In the genomic region with DNA sequence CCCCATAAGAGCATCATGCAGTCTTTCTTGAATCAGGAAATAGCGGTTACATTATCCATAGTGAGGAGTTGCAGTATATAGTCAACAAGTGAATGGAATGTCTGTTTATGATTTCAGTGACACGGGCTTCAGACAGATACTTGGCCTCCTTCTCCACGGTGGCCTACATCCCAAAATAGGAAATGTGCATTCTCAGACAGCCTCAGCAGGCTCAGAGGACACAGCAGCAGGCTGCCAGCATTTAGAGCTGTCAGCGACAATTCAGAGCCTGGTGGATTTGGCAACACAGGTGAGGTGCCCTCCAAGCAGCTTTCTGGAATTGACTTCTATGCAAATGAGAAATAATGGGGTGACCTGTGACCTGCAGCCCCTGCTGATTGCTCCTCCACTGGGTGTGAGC, we compare ENCODE assay signal across 19 mouse cellular contexts.
A peak's percentile ranks its signal among the peaks of the same experiment; 100 is the strongest.
DNase-seq lines count a peak whose midpoint lies in the region; ATAC-seq and TF ChIP-seq lines count a peak whose summit lies in the region.
"Had no signal": no experiment of that assay in that cellular context is flagged by ENCODE, and none has a peak within 500 bp of the region (broad histone marks: within the 10 kb centered on the region; RNA-seq: fewer than 3 reads in every experiment).

No protein-coding gene starts in this region.

- peaks cover 62% of the 10 kb centered on the region for H3K36me3 ChIP-seq in embryonic facial prominence, embryonic 14.5 days (ENCODE audit: control insufficient read depth, insufficient read depth, low read length)
- H3K36me3 ChIP-seq in embryonic facial prominence, embryonic 10.5 days (replicated peaks), result peaks cover 93% of the 10 kb centered on the region
- peaks cover 5% of the 10 kb centered on the region; the same call in 1 of the 2 replicates for H3K36me3 ChIP-seq in heart, embryonic 14.5 days (ENCODE audit: control insufficient read depth, insufficient read depth, low read length)
- H3K36me3 ChIP-seq in lung, embryonic 16.5 days (ENCODE audit: control insufficient read depth, insufficient read depth, low read length), result peaks cover 4% of the 10 kb centered on the region
- H3K36me3 ChIP-seq in heart, postnatal 0 days (replicated peaks; ENCODE audit: control insufficient read depth, insufficient read depth, low read length), result no peaks in the 10 kb centered on the region

- H3K4me1 ChIP-seq in embryonic facial prominence, embryonic 14.5 days (ENCODE audit: control insufficient read depth, insufficient read depth, low read length), result no peaks in the 10 kb centered on the region
- H3K4me1 ChIP-seq in embryonic facial prominence, embryonic 10.5 days, result 0 out of 2 replicates have a peak, but pooled peaks cover 8% of the 10 kb centered on the region
- H3K4me1 ChIP-seq in heart, embryonic 14.5 days (ENCODE audit: control insufficient read depth in 2 of 2, insufficient read depth in 2 of 2, low read length in 2 of 2), result peaks cover 4 to 14% of the 10 kb centered on the region in 2 experiments
- H3K4me1 ChIP-seq in lung, embryonic 16.5 days (replicated peaks; ENCODE audit: control insufficient read depth, insufficient read depth, low read length), result peaks cover 3% of the 10 kb centered on the region; the same call in 1 of the 2 replicates
- peaks cover 6% of the 10 kb centered on the region; the same call in 1 of the 2 replicates for H3K4me1 ChIP-seq in heart, postnatal 0 days (ENCODE audit: control insufficient read depth, insufficient read depth)
- H3K4me1 ChIP-seq: midbrain, embryonic 12.5 days had no signal

- WGBS in embryonic facial prominence, embryonic 14.5 days, result 56% methylated on average over 4 of the region's 4 CpGs
- 68% methylated on average over 4 of the region's 4 CpGs for WGBS in embryonic facial prominence, embryonic 10.5 days
- 19% methylated on average over 4 of the region's 4 CpGs for WGBS in heart, embryonic 14.5 days
- WGBS in lung, embryonic 16.5 days, result 35% methylated on average over 4 of the region's 4 CpGs
- WGBS in heart, postnatal 0 days, result 17% methylated on average over 4 of the region's 4 CpGs

- H3K9ac ChIP-seq in embryonic facial prominence, embryonic 14.5 days (ENCODE audit: low read depth, low read length), result no peak overlapping the region
- no peak overlapping the region; the same call in 1 of the 2 replicates for H3K9ac ChIP-seq in heart, embryonic 14.5 days (ENCODE audit: low read length)
- H3K9ac ChIP-seq in lung, embryonic 16.5 days (ENCODE audit: low read length), result no peak overlapping the region
- H3K9ac ChIP-seq in heart, postnatal 0 days (replicated peaks; ENCODE audit: low read depth, low read length), result no peak overlapping the region
- H3K9ac ChIP-seq: midbrain, embryonic 12.5 days had no signal

- H3K4me2 ChIP-seq in embryonic facial prominence, embryonic 14.5 days (ENCODE audit: low read depth, low read length), result no peak overlapping the region
- H3K4me2 ChIP-seq in heart, embryonic 14.5 days (ENCODE audit: low read length), result peak overlapping the region; percentile 27
- H3K4me2 ChIP-seq in lung, embryonic 16.5 days (ENCODE audit: low read depth, low read length), result no peak overlapping the region
- H3K4me2 ChIP-seq in heart, postnatal 0 days (ENCODE audit: low read depth, low read length), result peak overlapping the region; percentile 11; the same call in 1 of the 2 replicates
- H3K4me2 ChIP-seq: midbrain, embryonic 12.5 days had no signal

- ATAC-seq in embryonic facial prominence, embryonic 14.5 days (ENCODE audit: low read depth), result no peak
- no peak; the same call in 1 of the 2 replicates for ATAC-seq in heart, embryonic 14.5 days (ENCODE audit: insufficient number of reproducible peaks, insufficient read depth, low FRiP score, low read depth)
- ATAC-seq in lung, embryonic 16.5 days (ENCODE audit: low read depth), result peak; percentile 37
- peak; percentile 70; the same call in 1 of the 2 replicates for ATAC-seq in heart, postnatal 0 days (ENCODE audit: insufficient read depth, low read depth)

- peak; percentile 14 for DNase-seq in embryonic facial prominence, embryonic 14.5 days (ENCODE audit: low spot score)
- no peak for DNase-seq in embryonic facial prominence, embryonic 10.5 days (ENCODE audit: low spot score)
- no peak for DNase-seq in heart, postnatal 25 days (ENCODE audit: low spot score)
- DNase-seq in lung, postnatal 25 days (ENCODE audit: low spot score), result no peak
- DNase-seq in heart, postnatal 0 days (ENCODE audit: low spot score), result peak; percentile 23
- no peak for DNase-seq in ovary, postnatal 14 days (ENCODE audit: low spot score)
- DNase-seq: adrenal gland, postnatal 25 days; B cell, adult 2 months; embryo, embryonic 11 days; gastrocnemius, postnatal 25 days; kidney, adult 18-20 months; kidney, postnatal 10 days; left cerebral cortex, postnatal 4 days; liver; right cerebral cortex, adult 18-20 months; thymus, postnatal 36 days had no signal

- H3K27ac ChIP-seq in embryonic facial prominence, embryonic 14.5 days (replicated peaks; ENCODE audit: low read depth, low read length), result no peak overlapping the region
- no peak overlapping the region for H3K27ac ChIP-seq in embryonic facial prominence, embryonic 10.5 days (replicated peaks)
- H3K27ac ChIP-seq in heart, embryonic 14.5 days (replicated peaks in 1 of 2; ENCODE audit: control insufficient read depth in 1 of 2, insufficient read depth in 1 of 2, low read depth in 2 of 2, low read length in 2 of 2), result peak overlapping the region in 1 of 2 experiments; percentile 58; a peak in 2 of 4 replicates
- H3K27ac ChIP-seq in lung, embryonic 16.5 days (ENCODE audit: low read length), result no peak overlapping the region
- peak overlapping the region; percentile 65 for H3K27ac ChIP-seq in heart, postnatal 0 days (ENCODE audit: low read depth)
- H3K27ac ChIP-seq: midbrain, embryonic 12.5 days had no signal

- intact Hi-C loops in heart, postnatal 25 days (cut with DNase I), result no loop called here

- no peaks in the 10 kb centered on the region for H3K27me3 ChIP-seq in embryonic facial prominence, embryonic 14.5 days (replicated peaks; ENCODE audit: control insufficient read depth, insufficient read depth, low read length)
- H3K27me3 ChIP-seq in embryonic facial prominence, embryonic 10.5 days (replicated peaks; ENCODE audit: low read depth, poor library complexity, severe bottlenecking), result no peaks in the 10 kb centered on the region
- no peaks in the 10 kb centered on the region for H3K27me3 ChIP-seq in heart, embryonic 14.5 days (ENCODE audit: control insufficient read depth, insufficient read depth, low read length)
- H3K27me3 ChIP-seq in lung, embryonic 16.5 days (ENCODE audit: control insufficient read depth, insufficient read depth, low read depth, low read length), result no peaks in the 10 kb centered on the region
- H3K27me3 ChIP-seq in heart, postnatal 0 days (ENCODE audit: control insufficient read depth, insufficient read depth, low read length), result no peaks in the 10 kb centered on the region

- H3K4me3 ChIP-seq in embryonic facial prominence, embryonic 14.5 days (ENCODE audit: low read depth, low read length), result no peak overlapping the region
- no peak overlapping the region for H3K4me3 ChIP-seq in embryonic facial prominence, embryonic 10.5 days
- no peak overlapping the region for H3K4me3 ChIP-seq in heart, embryonic 14.5 days (ENCODE audit: control insufficient read depth in 1 of 2, insufficient read depth in 1 of 2, low read depth in 1 of 2, low read length in 2 of 2)
- H3K4me3 ChIP-seq in lung, embryonic 16.5 days (ENCODE audit: low read length), result no peak overlapping the region
- no peak overlapping the region for H3K4me3 ChIP-seq in heart, postnatal 0 days (ENCODE audit: low read depth, low read length)
- H3K4me3 ChIP-seq: midbrain, embryonic 12.5 days had no signal

- TF ChIP-seq CTCF in heart, postnatal 0 days (IDR thresholded peaks at IDR 0.05; ENCODE audit: low read depth), result no peak

- no peak for TF ChIP-seq EP300 in heart, postnatal 0 days (IDR thresholded peaks at IDR 0.05; ENCODE audit: low read depth)

- no peaks in the 10 kb centered on the region for H3K9me3 ChIP-seq in embryonic facial prominence, embryonic 14.5 days (ENCODE audit: control insufficient read depth, low read length)
- no peaks in the 10 kb centered on the region for H3K9me3 ChIP-seq in embryonic facial prominence, embryonic 10.5 days
- no peaks in the 10 kb centered on the region for H3K9me3 ChIP-seq in heart, embryonic 14.5 days (ENCODE audit: control insufficient read depth, low read length)
- H3K9me3 ChIP-seq in lung, embryonic 16.5 days (ENCODE audit: control insufficient read depth, low read length), result no peaks in the 10 kb centered on the region
- no peaks in the 10 kb centered on the region for H3K9me3 ChIP-seq in heart, postnatal 0 days (replicated peaks; ENCODE audit: control insufficient read depth, low read length)

Comparison
In these comparisons a context has a peak if more than half of its experiments do, and no peak if none do; other contexts are left out.
1. ATAC-seq: peak in lung, embryonic 16.5 days (single experiment) and heart, postnatal 0 days (single experiment); none in embryonic facial prominence, embryonic 14.5 days (single experiment) and heart, embryonic 14.5 days (single experiment).
2. DNase-seq: peak in embryonic facial prominence, embryonic 14.5 days (single experiment) and heart, postnatal 0 days (single experiment); none in embryonic facial prominence, embryonic 10.5 days (single experiment), heart, postnatal 25 days (single experiment), lung, postnatal 25 days (single experiment) and ovary, postnatal 14 days (single experiment).
3. H3K4me2 ChIP-seq: peak in heart, embryonic 14.5 days (single experiment) and heart, postnatal 0 days (single experiment); none in embryonic facial prominence, embryonic 14.5 days (single experiment) and lung, embryonic 16.5 days (single experiment).